Mouse (Mus musculus) layer of hippocampus, postnatal 36 days (tissue): ENCODE data around the gene Pcgf1. TPM values are rescaled to one million over a fixed set of nuclear protein-coding genes. Genes with fewer than 3 reads are reported as not detected.

Source experiments
- DNase-seq, 2 experiments: peaks; one replicate each; pipeline ENCODE4 v3.0.0; 2022
- microRNA-seq, 2 experiments: library from miRNA; unstranded; fragments of <30 nt; microRNA quantifications; one replicate each; pipeline ENCODE4 v1.2.0; 2021
- total RNA-seq, 2 experiments: library from RNA; stranded (reverse); gene quantifications; 2 replicates each; pipeline ENCODE4 v1.2.3; 2021

The Pcgf1 gene
- total RNA-seq, 2 experiments from 2014 or later = 33.9 to 34.9 TPM

- no peak for DNase-seq
Observed at GRCm38 (mm10) chr6:83122961-83123360, 45.3 kb downstream of the Pcgf1 start.

GRCm38 (mm10) chr6:83124851-83125312 lies 47.2 kb downstream of the Pcgf1 start:
- DNase-seq = peak; percentile 88 to 89

GRCm38 (mm10) chr6:83125331-83125730 lies 47.7 kb downstream of the Pcgf1 start, which contains the start of gene Ino80b:
Ino80b (minus strand) TSS chr6:83125431.
- no peak for DNase-seq

- DNase-seq = no peak
Observed at GRCm38 (mm10) chr6:83127419-83127818, 49.8 kb downstream of the Pcgf1 start.

Small RNAs within 50 kb of the gene (microRNA-seq; reads per million reads assigned to microRNA genes)
- gene Mir3470a (0 reads per million in 2 experiments), gene Mir7040 (0 to 0.21 reads per million in 2 experiments)

Other genes with a start within 250 kb of the Pcgf1 start
- gene Sema4f, start 138.1 kb upstream of the Pcgf1 start, total RNA-seq = 10 to 100 TPM; 41.0 to 41.2 TPM
- gene M1ap, start 131.0 kb upstream of the Pcgf1 start, total RNA-seq = not detected
- gene Dok1, start 44.4 kb upstream of the Pcgf1 start, total RNA-seq = 1 to 10 TPM; 2.5 to 2.6 TPM
- 1 to 10 TPM; 4.1 to 5.4 TPM for gene Loxl3, start 43.7 kb upstream of the Pcgf1 start, total RNA-seq
- 100 to 1,000 TPM; 121 to 142 TPM for gene Aup1, start 23.3 kb upstream of the Pcgf1 start, total RNA-seq
- gene Htra2, start 22.6 kb upstream of the Pcgf1 start, total RNA-seq = 10 to 100 TPM; 47.1 to 49.0 TPM
- gene Dqx1, start 20.0 kb upstream of the Pcgf1 start, total RNA-seq = under 1 TPM; 0.40 to 0.94 TPM
- gene Tlx2, start 7.6 kb upstream of the Pcgf1 start, total RNA-seq = not detected
- gene Lbx2, start 8.5 kb downstream of the Pcgf1 start, total RNA-seq = under 1 TPM in 1 of 2 experiments, not detected in 1; 0.48 TPM
- gene Ccdc142, start 23.7 kb downstream of the Pcgf1 start, total RNA-seq = 1 to 10 TPM; 8.0 to 8.2 TPM
- 1 to 10 TPM; 5.8 to 7.0 TPM for gene Gm42688, start 23.7 kb downstream of the Pcgf1 start, total RNA-seq
- gene Mrpl53, start 31.2 kb downstream of the Pcgf1 start, total RNA-seq = 10 to 100 TPM; 64.4 to 69.9 TPM
- gene Mogs, start 37.6 kb downstream of the Pcgf1 start, total RNA-seq = 10 to 100 TPM; 28.0 to 28.9 TPM
- 10 to 100 TPM; 58.2 to 61.4 TPM for gene Wbp1, start 43.7 kb downstream of the Pcgf1 start, total RNA-seq
- gene Ino80b, start 47.6 kb downstream of the Pcgf1 start, total RNA-seq = 10 to 100 TPM; 21.2 to 23.5 TPM
- gene Rtkn, start 57.6 kb downstream of the Pcgf1 start, total RNA-seq = 10 to 100 TPM; 75.9 to 90.3 TPM
- gene Wdr54, start 78.5 kb downstream of the Pcgf1 start, total RNA-seq = 10 to 100 TPM; 24.2 to 25.3 TPM
- gene 1700003E16Rik, start 78.5 kb downstream of the Pcgf1 start, total RNA-seq = 10 to 100 TPM; 23.4 to 24.0 TPM
- gene Dctn1, start 88.1 kb downstream of the Pcgf1 start, total RNA-seq = 100 to 1,000 TPM; 384 to 404 TPM
- 1 to 10 TPM in 1 of 2 experiments, under 1 TPM in 1; 0.57 to 2.8 TPM for gene Slc4a5, start 142.0 kb downstream of the Pcgf1 start, total RNA-seq
- 1 to 10 TPM; 6.1 to 6.7 TPM for gene Mthfd2, start 248.0 kb downstream of the Pcgf1 start, total RNA-seq
- 10 to 100 TPM; 21.6 to 21.7 TPM for gene Mob1a, start 248.1 kb downstream of the Pcgf1 start, total RNA-seq